Mouse (Mus musculus) CD8-positive naive resting alpha-beta T cell, adult 57 days (primary cell): ENCODE measurements around the gene Poc1a. TPM values are rescaled to one million over a fixed set of nuclear protein-coding genes. Genes with fewer than 3 reads are reported as not detected.

Source experiments
- total RNA-seq: library from RNA; stranded (reverse); gene quantifications from one replicate; pipeline ENCODE4 v1.2.4, GENCODE M21; 2023

Poc1a gene
- total RNA-seq, result 3.0 TPM

GRCm38 (mm10) chr9:106280808-106281544 is at the start of gene Poc1a:
TSS of gene Poc1a (plus strand) at chr9:106281061.

GRCm38 (mm10) chr9:106368112-106368717 is 87.4 kb downstream of the Poc1a start, which contains the start of gene Dusp7:
TSS of gene Dusp7 (plus strand) at chr9:106368632.

Other genes with a start within 250 kb of the Poc1a start
- not detected for gene Col6a4, start 184.3 kb upstream of the Poc1a start, total RNA-seq
- 6.5 TPM for gene Glyctk, start 122.9 kb upstream of the Poc1a start, total RNA-seq
- gene Wdr82, start 110.1 kb upstream of the Poc1a start, total RNA-seq, result 122 TPM
- gene Ppm1m, start 81.3 kb upstream of the Poc1a start, total RNA-seq, result 40.6 TPM
- gene Twf2, start 78.0 kb upstream of the Poc1a start, total RNA-seq, result 121 TPM
- gene Tlr9, start 58.5 kb upstream of the Poc1a start, total RNA-seq, result 11.5 TPM
- 44.3 TPM for gene Alas1, start 32.4 kb upstream of the Poc1a start, total RNA-seq
- gene Dusp7, start 87.6 kb downstream of the Poc1a start, total RNA-seq, result 28.0 TPM
- gene Rpl29, start 148.4 kb downstream of the Poc1a start, total RNA-seq, result 867 TPM
- gene Acy1, start 157.3 kb downstream of the Poc1a start, total RNA-seq, result 12.5 TPM
- 2.5 TPM for gene Abhd14b, start 166.4 kb downstream of the Poc1a start, total RNA-seq
- gene Abhd14a, start 166.6 kb downstream of the Poc1a start, total RNA-seq, result 12.2 TPM
- 5.0 TPM for gene Pcbp4, start 172.2 kb downstream of the Poc1a start, total RNA-seq
- gene Gpr62, start 184.9 kb downstream of the Poc1a start, total RNA-seq, result not detected
- gene Rrp9, start 194.9 kb downstream of the Poc1a start, total RNA-seq, result 86.5 TPM
- gene Parp3, start 195.9 kb downstream of the Poc1a start, total RNA-seq, result 35.9 TPM
- gene Iqcf1, start 218.9 kb downstream of the Poc1a start, total RNA-seq, result not detected
- gene Iqcf5, start 233.5 kb downstream of the Poc1a start, total RNA-seq, result not detected